Mouse (Mus musculus): ENCODE data around the gene Gpld1.

GRCm38 (mm10) chr13:24981031-24981430 lies 38.1 kb downstream of the Gpld1 start:
- TF ChIP-seq CTCF (IDR thresholded peaks at IDR 0.05; ENCODE audit: low read depth, low read length) (no peak), GATA1 (IDR thresholded peaks at IDR 0.05; ENCODE audit: borderline replicate concordance, low read length) (no peak)

All from G1E (cell line).